Mouse (Mus musculus) layer of hippocampus, postnatal 36 days (tissue): ENCODE measurements around the gene Ndufaf4. TPM values are rescaled to one million over a fixed set of nuclear protein-coding genes. Genes with fewer than 3 reads are reported as not detected.

Experiments
- total RNA-seq, 2 experiments: library from RNA; stranded (reverse); gene quantifications; 2 replicates each; pipeline ENCODE4 v1.2.3; 2021

The Ndufaf4 gene
- total RNA-seq, 2 experiments from 2014 or later = 39.7 to 40.7 TPM

Other genes starting within 250 kb of the Ndufaf4 start
- 10 to 100 TPM; 17.4 to 19.2 TPM for gene Klhl32, start 47.0 kb upstream of the Ndufaf4 start, total RNA-seq
- 10 to 100 TPM; 44.0 to 52.3 TPM for gene Gpr63, start 68.3 kb downstream of the Ndufaf4 start, total RNA-seq